Comparison of ENCODE assay signal across 24 mouse cellular contexts in genomic region chrX:93749165-93749564, GRCm38 (mm10).
DNase-seq lines count a peak whose midpoint lies in the region; ATAC-seq and TF ChIP-seq lines count a peak whose summit lies in the region.
"Had no signal": no experiment of that assay in that cellular context is flagged by ENCODE, and none has a peak within 500 bp of the region (broad histone marks: within the 10 kb centered on the region; RNA-seq: fewer than 3 reads in every experiment).

No protein-coding gene starts in this region.

- DNase-seq in liver, result peak; percentile 14
- DNase-seq in liver, postnatal 0 days, result no peak
- no peak for DNase-seq in liver, embryonic 13.5 days
- DNase-seq in adrenal gland, adult 18-20 months (ENCODE audit: low spot score in 2 of 2), result no peak
- DNase-seq in hindbrain, embryonic 10.5 days (ENCODE audit: low spot score), result no peak
- no peak for DNase-seq in adrenal gland, postnatal 14 days
- DNase-seq: adrenal gland, adult 2 months; adrenal gland, postnatal 25 days; cerebellum, adult 11-12 months; cerebellum, adult 8-10 months; cerebellum, postnatal 14 days; forebrain, postnatal 0 days; gastrocnemius, adult 2 months; gastrocnemius, postnatal 14 days; heart, adult 11 months had no signal

- H3K4me3 ChIP-seq in liver, postnatal 0 days (ENCODE audit: low read depth, low read length), result no peak overlapping the region
- H3K4me3 ChIP-seq in liver, embryonic 13.5 days (replicated peaks), result no peak overlapping the region
- H3K4me3 ChIP-seq in liver, embryonic 16.5 days (ENCODE audit: low read depth, low read length), result no peak overlapping the region
- no peak overlapping the region for H3K4me3 ChIP-seq in hindbrain, embryonic 10.5 days
- H3K4me3 ChIP-seq: embryonic facial prominence, embryonic 12.5 days; embryonic facial prominence, embryonic 15.5 days; gastrocnemius, adult 2 months; hindbrain, embryonic 13.5 days had no signal

- no peaks in the 10 kb centered on the region for H3K27me3 ChIP-seq in liver, postnatal 0 days (ENCODE audit: insufficient read depth, low read length)
- no peaks in the 10 kb centered on the region for H3K27me3 ChIP-seq in liver, embryonic 13.5 days
- no peaks in the 10 kb centered on the region for H3K27me3 ChIP-seq in liver, embryonic 16.5 days (ENCODE audit: control insufficient read depth, insufficient read depth, low read depth, low read length)
- peaks cover 5% of the 10 kb centered on the region; the same call in 1 of the 2 replicates for H3K27me3 ChIP-seq in hindbrain, embryonic 10.5 days (ENCODE audit: insufficient read depth, poor library complexity, severe bottlenecking)
- H3K27me3 ChIP-seq: embryonic facial prominence, embryonic 15.5 days; hindbrain, embryonic 13.5 days had no signal

- H3K4me1 ChIP-seq in liver, postnatal 0 days (ENCODE audit: insufficient read depth), result peaks cover 8% of the 10 kb centered on the region; the same call in 1 of the 2 replicates
- H3K4me1 ChIP-seq in liver, embryonic 13.5 days (replicated peaks), result peaks cover 33% of the 10 kb centered on the region
- H3K4me1 ChIP-seq in liver, embryonic 16.5 days (ENCODE audit: control insufficient read depth, low read depth, low read length), result peaks cover 20% of the 10 kb centered on the region
- H3K4me1 ChIP-seq in hindbrain, embryonic 10.5 days (replicated peaks), result no peaks in the 10 kb centered on the region
- H3K4me1 ChIP-seq: embryonic facial prominence, embryonic 12.5 days; embryonic facial prominence, embryonic 15.5 days; hindbrain, embryonic 13.5 days had no signal

- no peak overlapping the region for H3K9ac ChIP-seq in liver, postnatal 0 days (replicated peaks)
- H3K9ac ChIP-seq in liver, embryonic 13.5 days, result no peak overlapping the region
- H3K9ac ChIP-seq in liver, embryonic 16.5 days (ENCODE audit: low read depth, low read length), result no peak overlapping the region
- H3K9ac ChIP-seq: embryonic facial prominence, embryonic 12.5 days; embryonic facial prominence, embryonic 15.5 days; forebrain, postnatal 0 days; hindbrain, embryonic 13.5 days had no signal

- no peak overlapping the region for H3K4me2 ChIP-seq in liver, postnatal 0 days (ENCODE audit: low read depth, low read length)
- no peak overlapping the region for H3K4me2 ChIP-seq in liver, embryonic 13.5 days
- H3K4me2 ChIP-seq in liver, embryonic 16.5 days (ENCODE audit: low read depth, low read length), result no peak overlapping the region
- H3K4me2 ChIP-seq: embryonic facial prominence, embryonic 12.5 days; embryonic facial prominence, embryonic 15.5 days; heart, embryonic 11.5 days; hindbrain, embryonic 13.5 days had no signal

- H3K9me3 ChIP-seq in liver, postnatal 0 days (ENCODE audit: low read length), result no peaks in the 10 kb centered on the region
- no peaks in the 10 kb centered on the region for H3K9me3 ChIP-seq in liver, embryonic 13.5 days (replicated peaks)
- no peaks in the 10 kb centered on the region; the same call in 1 of the 2 replicates for H3K9me3 ChIP-seq in liver, embryonic 16.5 days (replicated peaks; ENCODE audit: control insufficient read depth, low read length)
- no peaks in the 10 kb centered on the region for H3K9me3 ChIP-seq in hindbrain, embryonic 10.5 days
- H3K9me3 ChIP-seq: embryonic facial prominence, embryonic 12.5 days; embryonic facial prominence, embryonic 15.5 days; hindbrain, embryonic 13.5 days had no signal

- no peak for ATAC-seq in liver, postnatal 0 days
- ATAC-seq in liver, embryonic 13.5 days (ENCODE audit: low read depth), result peak; percentile 71
- ATAC-seq in liver, embryonic 16.5 days (ENCODE audit: low read depth), result no peak
- no peak for ATAC-seq in inflammation-experienced regulatory T-cells, adult 6 months
- ATAC-seq: forebrain, embryonic 14.5 days; forebrain, postnatal 0 days; hindbrain, embryonic 16.5 days; Patski had no signal

- no peak for TF ChIP-seq CTCF in liver, postnatal 0 days (IDR thresholded peaks at IDR 0.05; ENCODE audit: low read depth)

- no peak overlapping the region for H3K27ac ChIP-seq in liver, postnatal 0 days (ENCODE audit: low read depth)
- H3K27ac ChIP-seq in liver, embryonic 13.5 days, result peak overlapping the region; percentile 79
- peak overlapping the region; percentile 45; the same call in 1 of the 2 replicates for H3K27ac ChIP-seq in liver, embryonic 16.5 days (ENCODE audit: low read length)
- no peak overlapping the region for H3K27ac ChIP-seq in hindbrain, embryonic 10.5 days
- H3K27ac ChIP-seq: embryonic facial prominence, embryonic 12.5 days; embryonic facial prominence, embryonic 15.5 days; gastrocnemius, adult 2 months; hindbrain, embryonic 13.5 days had no signal

- no peaks in the 10 kb centered on the region for H3K36me3 ChIP-seq in liver, postnatal 0 days (replicated peaks; ENCODE audit: insufficient read depth, low read length)
- peaks cover 14% of the 10 kb centered on the region for H3K36me3 ChIP-seq in liver, embryonic 13.5 days
- H3K36me3 ChIP-seq in liver, embryonic 16.5 days (ENCODE audit: control insufficient read depth, insufficient read depth), result no peaks in the 10 kb centered on the region
- H3K36me3 ChIP-seq in hindbrain, embryonic 10.5 days, result no peaks in the 10 kb centered on the region
- H3K36me3 ChIP-seq: embryonic facial prominence, embryonic 12.5 days; embryonic facial prominence, embryonic 15.5 days had no signal

- no peak for TF ChIP-seq EP300 in liver, postnatal 0 days (IDR thresholded peaks at IDR 0.05; ENCODE audit: low read depth)

- WGBS in liver, postnatal 0 days (ENCODE audit: insufficient replicate concordance), result 83% methylated on average over 1 of the region's 1 CpGs
- 48% methylated on average over 1 of the region's 1 CpGs for WGBS in liver, embryonic 13.5 days (ENCODE audit: insufficient replicate concordance)
- WGBS in liver, embryonic 16.5 days (ENCODE audit: insufficient replicate concordance), result 45% methylated on average over 1 of the region's 1 CpGs
- WGBS in hindbrain, embryonic 10.5 days, result 92% methylated on average over 1 of the region's 1 CpGs

Comparison
In these comparisons a context has a peak if more than half of its experiments do, and no peak if none do; other contexts are left out.
1. H3K27ac ChIP-seq: peak in liver, embryonic 13.5 days (single experiment) and liver, embryonic 16.5 days (single experiment); none in liver, postnatal 0 days (single experiment) and hindbrain, embryonic 10.5 days (single experiment).